Mouse (Mus musculus) heart, embryonic 10.5 days (tissue): ENCODE results near the gene Sprr2a3. TPM values are rescaled to one million over a fixed set of nuclear protein-coding genes. Genes with fewer than 3 reads are reported as not detected.
"Not testable (repeated sequence)": the region's sequence is repeated elsewhere in the genome, so short reads cannot be mapped to it uniquely, and the experiment has no call there.

Experiments used
- DNase-seq: peaks from one replicate; pipeline ENCODE4 v3.0.0-alpha.2; 2017; ENCODE audit warnings: low spot score
- H3K27ac ChIP-seq: fragments of 300-500 bp; sonication (generic); 2 replicates; pipeline ENCODE4 v1.5.1; 2016; ENCODE audit warnings: mild to moderate bottlenecking
- H3K27me3 ChIP-seq: fragments of 300-500 bp; sonication (generic); 2 replicates; pipeline ENCODE4 v1.6.1; 2016; ENCODE audit warnings: mild to moderate bottlenecking; ENCODE audit not compliant: poor library complexity, insufficient read depth, severe bottlenecking
- H3K36me3 ChIP-seq: fragments of 300-500 bp; sonication (generic); 2 replicates; pipeline ENCODE4 v1.6.1; 2016; ENCODE audit warnings: mild to moderate bottlenecking, moderate library complexity
- H3K4me1 ChIP-seq: fragments of 300-500 bp; sonication (generic); 2 replicates; pipeline ENCODE4 v1.6.1; 2016; ENCODE audit warnings: mild to moderate bottlenecking
- H3K4me3 ChIP-seq: fragments of 300-500 bp; sonication (generic); 2 replicates; pipeline ENCODE4 v1.5.1; 2016; ENCODE audit warnings: mild to moderate bottlenecking, moderate library complexity
- H3K9me3 ChIP-seq: fragments of 300-500 bp; sonication (generic); 2 replicates; pipeline ENCODE4 v1.6.1; 2016; ENCODE audit warnings: mild to moderate bottlenecking, moderate library complexity
- WGBS: fragments of 180-500 bp; shearing (Covaris S2); methylation state at CpG from one replicate; pipeline ENCODE4 v1.1.7; 2016; 5-methylcytosine and 5-hydroxymethylcytosine counted together
- polyA plus RNA-seq: library from polyadenylated mRNA; unstranded; fragments of >200 nt; fragmentation: Nextera tagmentation; extraction: Ambion mirVana; gene quantifications from 2 replicates; pipeline ENCODE4 v1.2.1, GENCODE M21; 2016

The Sprr2a3 gene
- not detected in 2 replicates for polyA plus RNA-seq

DNA sequence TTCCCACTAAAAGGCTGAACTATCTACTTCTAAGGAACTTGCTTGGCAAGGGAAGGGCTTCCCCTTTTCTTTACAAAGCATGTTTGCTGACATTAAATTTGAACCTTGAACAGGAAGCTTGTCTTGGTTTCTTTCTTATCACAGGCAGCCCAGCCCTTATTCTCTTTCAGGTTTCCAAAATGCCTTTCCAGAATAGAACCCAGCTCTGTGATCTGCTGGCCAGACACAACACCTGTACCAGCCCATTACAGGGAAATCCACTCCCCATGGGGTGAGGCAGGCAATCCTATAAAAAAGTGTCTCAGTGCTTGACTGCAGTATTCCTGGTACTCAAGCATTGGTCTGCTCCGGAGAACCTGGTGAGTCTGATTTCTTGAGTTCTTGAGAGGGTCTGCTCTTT lies at the start of gene Sprr2a3:
Gene Sprr2a3, plus strand, starts transcription at position 317 of the 400 bp plus-strand sequence.
- not testable (repeated sequence) for DNase-seq, H3K4me1 ChIP-seq
- WGBS = 90% methylated on average over 1 of the region's 1 CpGs

DNA sequence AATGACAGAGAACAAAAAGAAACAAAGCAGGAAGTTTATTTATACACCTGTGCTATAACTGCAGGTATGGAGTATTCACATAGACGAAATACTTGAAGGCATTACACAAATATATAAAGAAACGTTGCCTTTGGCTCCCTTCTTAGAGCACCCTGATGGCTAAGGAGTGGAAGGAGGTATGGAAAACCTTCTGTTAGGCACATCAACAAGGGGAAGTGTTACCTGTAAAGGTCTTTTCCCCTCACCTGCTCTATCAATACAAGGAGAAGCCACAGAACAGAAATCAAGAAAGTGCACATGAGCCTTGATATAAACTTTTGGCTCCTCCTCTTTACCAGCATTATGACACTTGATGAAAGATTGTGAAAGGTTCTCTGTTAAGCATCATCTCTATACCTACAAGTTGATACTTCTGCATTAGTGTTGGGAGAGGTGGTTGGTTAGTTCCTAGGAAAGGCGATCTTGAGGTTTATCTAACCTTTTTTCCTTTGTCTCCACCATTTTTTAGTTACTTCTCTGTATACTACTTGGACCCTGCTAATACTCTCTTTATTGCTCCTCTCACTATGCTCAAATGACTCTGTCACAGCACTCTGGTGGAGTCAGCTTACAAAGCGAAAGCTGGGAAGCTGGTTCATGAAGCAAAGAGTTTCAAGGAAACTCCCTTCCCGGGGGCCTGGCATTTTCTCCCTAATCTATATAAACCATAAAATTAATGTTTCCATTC lies 48.6 kb upstream of the Sprr2a3 start:
- not testable (repeated sequence) for H3K4me3 ChIP-seq, DNase-seq, H3K36me3 ChIP-seq, H3K9me3 ChIP-seq, H3K4me1 ChIP-seq, H3K27me3 ChIP-seq, H3K27ac ChIP-seq
- WGBS = no CpG with 5 or more reads among the region's 5 CpGs

More for the DNA sequence above, at the start of gene Sprr2a3:
- H3K4me3 ChIP-seq, H3K36me3 ChIP-seq, H3K27ac ChIP-seq, H3K27me3 ChIP-seq, H3K9me3 ChIP-seq: not testable (repeated sequence)

DNA sequence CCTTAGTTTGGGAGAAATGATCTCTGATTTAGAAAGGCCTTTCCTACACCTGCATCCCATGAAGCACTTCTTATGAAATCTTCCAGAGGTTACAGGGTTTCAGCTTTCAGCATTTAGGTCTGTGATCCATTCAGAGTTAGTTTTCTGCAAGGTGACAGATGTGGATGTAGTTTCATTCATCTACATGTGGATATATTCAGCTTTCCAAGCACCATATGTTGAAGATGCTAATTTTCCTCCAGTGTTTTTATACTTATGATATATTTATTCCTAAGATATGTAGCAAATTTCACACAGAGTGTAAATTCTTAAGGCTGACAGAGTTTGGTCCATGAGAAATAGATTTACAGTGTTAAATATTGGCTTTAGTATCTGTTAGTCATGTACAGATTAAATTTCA lies 46.5 kb upstream of the Sprr2a3 start:
- not testable (repeated sequence) for H3K4me3 ChIP-seq, H3K4me1 ChIP-seq, H3K27ac ChIP-seq, DNase-seq, H3K27me3 ChIP-seq, H3K36me3 ChIP-seq, H3K9me3 ChIP-seq

DNA sequence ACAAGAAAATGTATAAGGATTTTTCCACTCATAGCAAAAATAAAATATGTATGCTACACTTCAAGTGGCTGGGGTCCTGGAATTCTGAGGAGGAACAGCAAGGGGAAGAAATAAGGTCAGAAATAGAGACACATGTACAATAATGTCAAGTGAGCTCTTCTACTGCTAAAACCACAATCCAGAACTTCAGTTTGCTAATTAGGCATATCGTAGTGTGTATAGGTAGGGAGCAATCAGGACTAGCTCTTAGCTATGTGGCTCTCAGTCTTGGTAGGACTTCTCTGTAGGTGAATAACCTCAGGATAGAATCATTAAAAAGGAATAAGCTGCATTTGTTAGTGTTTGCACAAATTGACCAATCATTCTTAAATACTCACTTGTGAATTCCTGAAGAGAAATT lies 46.0 kb upstream of the Sprr2a3 start:
- H3K4me3 ChIP-seq, H3K4me1 ChIP-seq, DNase-seq, H3K27ac ChIP-seq, H3K9me3 ChIP-seq, H3K36me3 ChIP-seq, H3K27me3 ChIP-seq: not testable (repeated sequence)
- no CpG with 5 or more reads among the region's 1 CpGs for WGBS

DNA sequence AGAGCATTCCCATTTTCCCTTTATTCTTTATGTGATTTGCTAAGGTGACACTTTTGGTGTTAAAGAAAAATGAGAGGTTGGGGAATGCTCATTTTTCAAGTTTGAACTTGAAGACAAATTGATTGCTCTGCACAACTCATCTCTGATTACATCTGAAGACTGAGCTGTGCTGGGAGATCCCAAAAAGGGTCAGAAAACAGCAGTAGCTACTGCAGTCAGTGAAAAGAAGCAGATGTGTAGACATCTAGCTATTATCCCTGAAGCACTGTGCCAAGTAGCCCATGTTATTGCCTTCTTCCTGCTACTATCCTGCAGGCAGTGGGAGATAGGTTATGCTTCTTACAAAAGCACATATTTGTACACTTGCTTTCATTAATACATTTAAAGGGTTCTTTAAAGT lies 40.4 kb upstream of the Sprr2a3 start:
- not testable (repeated sequence) for H3K4me3 ChIP-seq, DNase-seq, H3K9me3 ChIP-seq, H3K27ac ChIP-seq, H3K36me3 ChIP-seq, H3K27me3 ChIP-seq, H3K4me1 ChIP-seq

DNA sequence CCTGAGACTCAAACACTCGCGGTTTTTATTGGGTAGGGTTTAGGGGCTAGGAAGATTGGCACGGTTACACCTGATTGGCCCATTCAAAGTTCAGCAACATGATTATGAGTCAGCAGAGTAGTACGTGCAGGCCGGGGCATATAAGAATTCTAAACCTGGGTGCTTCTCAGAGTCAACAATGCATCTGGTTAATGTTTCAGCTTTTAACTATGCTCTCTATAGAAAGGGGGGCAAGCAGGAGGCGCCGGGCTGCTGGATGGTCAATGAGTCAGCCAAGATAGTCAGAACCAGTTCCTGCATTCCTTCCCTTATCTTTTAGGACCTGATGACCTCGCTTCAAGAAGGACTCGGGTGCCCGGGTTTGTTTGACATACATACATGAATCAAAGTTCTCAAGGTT lies 39.0 kb upstream of the Sprr2a3 start:
- WGBS = no CpG with 5 or more reads among the region's 10 CpGs

DNA sequence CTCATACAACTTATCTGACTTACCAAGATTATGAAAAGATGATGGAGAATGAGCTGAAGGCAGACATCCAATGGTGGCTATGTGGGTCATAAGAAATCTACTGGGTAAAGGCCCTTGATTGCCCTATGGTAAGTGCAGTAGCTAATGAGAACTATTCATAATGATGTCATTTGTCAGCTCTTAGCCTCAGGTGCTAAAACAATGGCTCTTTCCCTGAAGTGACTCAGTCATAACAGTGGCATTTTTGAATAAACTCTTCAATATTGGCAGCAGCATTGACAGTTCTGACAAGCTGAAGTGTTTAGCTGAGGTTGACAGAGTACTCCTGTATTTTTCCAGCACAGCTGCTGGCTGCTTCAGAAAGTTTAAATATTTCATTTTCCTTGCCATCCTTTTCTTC lies 36.7 kb upstream of the Sprr2a3 start:
- not testable (repeated sequence) for H3K27ac ChIP-seq, H3K4me1 ChIP-seq, H3K36me3 ChIP-seq, H3K4me3 ChIP-seq, H3K9me3 ChIP-seq, DNase-seq, H3K27me3 ChIP-seq

More for the DNA sequence above, 39.0 kb upstream of the Sprr2a3 start:
- not testable (repeated sequence) for H3K36me3 ChIP-seq, H3K4me1 ChIP-seq, H3K4me3 ChIP-seq, H3K9me3 ChIP-seq, H3K27me3 ChIP-seq, H3K27ac ChIP-seq, DNase-seq

DNA sequence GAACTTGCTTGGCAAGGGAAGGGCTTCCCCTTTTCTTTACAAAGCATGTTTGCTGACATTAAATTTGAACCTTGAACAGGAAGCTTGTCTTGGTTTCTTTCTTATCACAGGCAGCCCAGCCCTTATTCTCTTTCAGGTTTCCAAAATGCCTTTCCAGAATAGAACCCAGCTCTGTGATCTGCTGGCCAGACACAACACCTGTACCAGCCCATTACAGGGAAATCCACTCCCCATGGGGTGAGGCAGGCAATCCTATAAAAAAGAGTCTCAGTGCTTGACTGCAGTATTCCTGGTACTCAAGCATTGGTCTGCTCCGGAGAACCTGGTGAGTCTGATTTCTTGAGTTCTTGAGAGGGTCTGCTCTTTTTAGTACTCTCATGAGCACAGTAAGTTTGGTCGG lies 34.8 kb upstream of the Sprr2a3 start:
- WGBS = 90% methylated on average over 1 of the region's 2 CpGs
- DNase-seq, H3K36me3 ChIP-seq, H3K4me1 ChIP-seq, H3K27ac ChIP-seq, H3K27me3 ChIP-seq, H3K4me3 ChIP-seq, H3K9me3 ChIP-seq: not testable (repeated sequence)

DNA sequence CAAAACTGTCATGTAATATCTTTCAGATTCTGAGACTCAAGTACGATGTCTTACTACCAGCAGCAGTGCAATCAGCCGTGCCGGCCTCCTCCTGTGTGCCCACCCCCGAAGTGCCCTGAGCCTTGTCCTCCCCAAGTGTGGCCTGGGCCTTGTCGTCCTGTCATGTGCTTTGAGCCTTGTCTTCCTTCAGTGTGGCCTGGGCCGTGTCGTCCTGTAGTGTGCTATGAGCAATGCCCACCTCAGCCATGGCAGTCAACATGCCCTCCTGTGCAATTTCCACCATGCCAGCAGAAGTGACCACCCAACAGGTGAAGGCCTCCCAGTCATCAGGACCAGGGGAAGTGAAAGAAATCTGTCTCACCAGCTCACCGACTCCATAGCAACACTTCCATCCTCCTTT lies 31.4 kb upstream of the Sprr2a3 start:
- DNase-seq, H3K36me3 ChIP-seq, H3K4me3 ChIP-seq, H3K27me3 ChIP-seq, H3K9me3 ChIP-seq, H3K4me1 ChIP-seq, H3K27ac ChIP-seq: not testable (repeated sequence)
- WGBS = no CpG with 5 or more reads among the region's 8 CpGs

DNA sequence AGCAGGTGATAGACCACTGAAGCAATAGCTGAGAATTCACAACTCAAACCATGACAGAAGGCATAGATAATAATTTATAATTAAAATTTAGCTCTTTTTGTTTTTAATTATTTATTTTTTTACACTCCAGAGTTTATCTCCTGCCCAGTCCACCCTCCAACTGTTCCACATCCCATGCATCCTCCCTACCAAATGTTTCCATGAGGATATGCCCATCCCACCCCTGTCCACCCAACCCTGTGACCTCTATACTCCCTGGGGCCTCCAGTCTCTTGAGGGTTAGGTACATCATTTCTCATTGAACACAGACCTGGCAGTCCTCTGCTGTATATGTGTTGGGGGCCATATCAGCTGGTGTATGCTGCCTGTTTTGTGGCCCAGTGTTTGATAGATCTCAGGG lies 26.7 kb upstream of the Sprr2a3 start:
- H3K4me1 ChIP-seq, H3K27ac ChIP-seq, DNase-seq, H3K36me3 ChIP-seq, H3K9me3 ChIP-seq, H3K4me3 ChIP-seq, H3K27me3 ChIP-seq: not testable (repeated sequence)

DNA sequence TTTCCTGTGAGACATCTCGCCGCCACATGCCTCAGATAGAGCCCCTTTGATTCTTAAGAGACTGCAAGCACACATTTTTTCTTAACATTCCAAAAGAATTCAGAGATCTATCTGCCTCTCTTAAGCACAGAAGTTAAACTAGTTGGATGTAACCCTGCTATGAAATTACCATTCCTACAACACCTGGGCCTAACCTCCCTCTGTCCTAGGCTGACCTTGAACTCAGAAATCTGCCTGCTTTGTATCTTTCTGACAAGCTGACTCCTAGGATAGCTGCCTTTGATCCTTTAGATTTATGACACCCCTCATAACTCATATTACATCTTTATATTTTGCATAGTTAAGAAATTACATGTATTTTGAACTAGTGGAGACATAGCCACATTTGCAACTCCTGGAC lies 21.8 kb upstream of the Sprr2a3 start:
- DNase-seq, H3K27me3 ChIP-seq, H3K36me3 ChIP-seq, H3K4me1 ChIP-seq, H3K9me3 ChIP-seq, H3K27ac ChIP-seq, H3K4me3 ChIP-seq: not testable (repeated sequence)
- WGBS = no CpG with 5 or more reads among the region's 2 CpGs

DNA sequence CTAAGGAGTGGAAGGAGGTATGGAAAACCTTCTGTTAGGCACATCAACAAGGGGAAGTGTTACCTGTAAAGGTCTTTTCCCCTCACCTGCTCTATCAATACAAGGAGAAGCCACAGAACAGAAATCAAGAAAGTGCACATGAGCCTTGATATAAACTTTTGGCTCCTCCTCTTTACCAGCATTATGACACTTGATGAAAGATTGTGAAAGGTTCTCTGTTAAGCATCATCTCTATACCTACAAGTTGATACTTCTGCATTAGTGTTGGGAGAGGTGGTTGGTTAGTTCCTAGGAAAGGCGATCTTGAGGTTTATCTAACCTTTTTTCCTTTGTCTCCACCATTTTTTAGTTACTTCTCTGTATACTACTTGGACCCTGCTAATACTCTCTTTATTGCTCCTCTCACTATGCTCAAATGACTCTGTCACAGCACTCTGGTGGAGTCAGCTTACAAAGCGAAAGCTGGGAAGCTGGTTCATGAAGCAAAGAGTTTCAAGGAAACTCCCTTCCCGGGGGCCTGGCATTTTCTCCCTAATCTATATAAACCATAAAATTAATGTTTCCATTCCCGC lies 13.7 kb upstream of the Sprr2a3 start:
- not testable (repeated sequence) for H3K9me3 ChIP-seq, H3K27me3 ChIP-seq, H3K27ac ChIP-seq, H3K36me3 ChIP-seq, H3K4me1 ChIP-seq, H3K4me3 ChIP-seq, DNase-seq
- no CpG with 5 or more reads among the region's 4 CpGs for WGBS

DNA sequence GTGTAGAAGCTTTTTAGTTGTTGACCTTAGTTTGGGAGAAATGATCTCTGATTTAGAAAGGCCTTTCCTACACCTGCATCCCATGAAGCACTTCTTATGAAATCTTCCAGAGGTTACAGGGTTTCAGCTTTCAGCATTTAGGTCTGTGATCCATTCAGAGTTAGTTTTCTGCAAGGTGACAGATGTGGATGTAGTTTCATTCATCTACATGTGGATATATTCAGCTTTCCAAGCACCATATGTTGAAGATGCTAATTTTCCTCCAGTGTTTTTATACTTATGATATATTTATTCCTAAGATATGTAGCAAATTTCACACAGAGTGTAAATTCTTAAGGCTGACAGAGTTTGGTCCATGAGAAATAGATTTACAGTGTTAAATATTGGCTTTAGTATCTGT lies 11.7 kb upstream of the Sprr2a3 start:
- not testable (repeated sequence) for H3K27ac ChIP-seq, DNase-seq, H3K9me3 ChIP-seq, H3K27me3 ChIP-seq, H3K4me1 ChIP-seq, H3K36me3 ChIP-seq, H3K4me3 ChIP-seq

DNA sequence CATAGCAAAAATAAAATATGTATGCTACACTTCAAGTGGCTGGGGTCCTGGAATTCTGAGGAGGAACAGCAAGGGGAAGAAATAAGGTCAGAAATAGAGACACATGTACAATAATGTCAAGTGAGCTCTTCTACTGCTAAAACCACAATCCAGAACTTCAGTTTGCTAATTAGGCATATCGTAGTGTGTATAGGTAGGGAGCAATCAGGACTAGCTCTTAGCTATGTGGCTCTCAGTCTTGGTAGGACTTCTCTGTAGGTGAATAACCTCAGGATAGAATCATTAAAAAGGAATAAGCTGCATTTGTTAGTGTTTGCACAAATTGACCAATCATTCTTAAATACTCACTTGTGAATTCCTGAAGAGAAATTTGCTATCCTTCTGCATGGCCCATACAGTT lies 11.2 kb upstream of the Sprr2a3 start:
- WGBS = no CpG with 5 or more reads among the region's 1 CpGs
- not testable (repeated sequence) for H3K4me3 ChIP-seq, H3K36me3 ChIP-seq, H3K27ac ChIP-seq, H3K9me3 ChIP-seq, H3K27me3 ChIP-seq, DNase-seq, H3K4me1 ChIP-seq
